Mouse (Mus musculus) kidney, postnatal 14 days (tissue): ENCODE measurements around the gene Rad51b.
A peak's percentile ranks its signal among the peaks of the same experiment; 100 is the strongest.

Source experiments
- DNase-seq: peaks from one replicate; pipeline ENCODE4 v3.0.0; 2022; ENCODE audit warnings: mixed read lengths

The Rad51b gene

DNA sequence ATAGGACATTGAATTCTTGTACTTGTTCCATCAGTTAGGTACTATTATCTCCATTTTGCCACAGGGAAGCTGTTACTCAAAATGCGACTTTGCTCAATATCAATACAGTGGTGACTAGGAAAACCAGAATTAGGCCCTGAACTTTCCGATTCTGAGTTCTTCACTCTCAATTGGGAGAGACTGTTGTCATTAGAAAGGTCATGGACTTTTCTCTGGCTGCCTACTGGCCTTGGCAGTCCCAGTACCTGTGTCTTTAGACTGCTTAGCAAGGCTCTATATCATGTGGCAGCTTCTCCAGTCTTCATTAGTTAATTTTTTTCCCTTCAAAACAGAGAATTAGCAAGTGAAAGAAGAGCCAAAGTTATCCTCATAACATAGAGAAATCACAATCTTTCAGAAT, 288.3 kb downstream of the Rad51b start:
- no peak for DNase-seq

DNA sequence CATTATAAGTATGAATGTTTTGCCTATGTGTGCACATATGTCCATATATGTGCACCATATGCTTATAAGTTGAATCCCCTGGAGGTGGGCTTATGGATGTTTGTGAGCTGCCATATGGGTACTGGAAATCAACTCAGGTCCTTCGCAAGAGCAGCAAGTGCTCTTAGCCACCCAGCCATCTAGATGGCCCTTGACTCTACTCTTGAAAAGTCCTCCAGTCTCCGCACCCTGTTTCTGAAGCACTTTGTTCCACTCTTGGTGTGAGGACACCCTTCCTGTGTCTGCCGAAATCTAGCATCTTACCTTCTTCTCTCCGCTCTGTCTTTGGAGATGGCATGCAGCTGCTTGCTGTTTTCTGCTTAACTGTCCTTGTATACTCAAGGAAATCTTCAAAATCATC, 291.7 kb downstream of the Rad51b start:
- DNase-seq: no peak

DNA sequence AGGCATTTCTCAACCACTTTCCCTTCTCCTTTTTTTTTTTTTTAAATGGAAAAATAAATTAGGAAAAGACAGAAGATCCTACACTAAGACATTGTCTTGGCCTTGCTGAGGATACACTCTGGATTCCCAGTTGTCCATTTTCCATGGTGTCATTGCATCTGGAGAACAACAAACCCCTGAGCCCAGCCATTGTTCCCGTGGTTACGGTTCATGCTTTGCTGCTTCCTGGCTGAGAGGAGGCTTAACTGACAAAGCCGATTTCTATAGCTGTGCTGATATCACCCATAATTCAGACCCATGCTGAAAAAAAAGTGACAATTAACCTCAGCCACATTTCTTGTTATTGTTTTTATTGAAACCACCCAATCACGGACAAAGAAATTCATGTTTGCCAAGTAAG, 295.1 kb downstream of the Rad51b start:
- DNase-seq: no peak

DNA sequence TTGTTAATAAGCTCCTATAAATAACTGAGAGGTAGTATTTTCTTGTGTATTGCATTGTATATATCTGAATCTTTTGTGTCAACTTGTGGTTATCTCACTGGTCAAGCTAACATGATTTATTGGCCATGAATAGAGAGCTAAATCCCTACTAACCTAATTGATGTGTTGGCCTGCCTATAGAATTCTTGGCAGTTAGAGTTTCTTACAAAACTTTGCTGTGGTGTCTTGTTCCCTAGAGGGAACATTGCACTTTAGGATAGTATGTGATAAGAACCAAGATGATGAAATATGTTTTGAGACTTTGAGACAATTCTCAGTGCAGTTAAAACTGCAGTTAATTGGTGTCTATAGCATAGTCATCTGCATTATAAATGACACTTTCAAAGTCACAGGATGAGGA, 299.8 kb downstream of the Rad51b start:
- DNase-seq: no peak

DNA sequence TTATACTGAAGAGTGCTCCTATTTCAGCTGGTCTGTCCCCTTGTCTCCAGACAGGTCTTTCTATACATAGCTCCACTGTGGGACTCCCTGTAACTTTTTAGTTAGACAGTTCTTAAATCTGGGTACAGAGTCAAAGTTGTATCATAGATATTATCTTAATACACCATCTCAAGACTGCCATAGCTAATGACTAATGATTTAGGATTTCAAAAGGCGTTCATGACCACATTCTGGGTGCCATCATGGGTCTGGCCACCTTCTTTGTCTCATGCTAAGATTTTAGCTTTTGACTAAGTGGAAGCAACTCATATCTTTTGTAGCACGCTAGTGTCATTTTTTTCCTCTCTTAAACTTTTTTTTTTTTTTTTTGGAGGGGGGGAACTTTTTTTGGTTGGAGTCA, 300.3 kb downstream of the Rad51b start:
- DNase-seq: no peak

DNA sequence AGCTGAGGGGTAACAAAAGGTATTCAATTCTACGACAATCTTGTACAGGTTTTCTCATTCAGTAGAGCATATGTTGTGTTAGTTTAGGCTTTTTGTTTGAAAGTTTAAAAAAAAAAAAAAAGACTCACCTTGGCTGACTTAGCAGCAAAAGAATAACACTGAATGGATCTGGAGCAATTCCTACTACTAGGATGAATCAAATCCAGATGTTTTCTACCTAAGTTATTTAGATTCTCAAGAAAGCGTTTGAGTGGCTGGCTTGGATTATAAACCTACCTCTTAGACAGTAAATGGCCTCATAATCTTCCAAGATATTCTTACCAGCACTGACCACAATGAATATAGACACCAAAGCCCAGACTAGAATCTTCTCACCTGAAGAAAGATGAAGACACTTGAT, 300.7 kb downstream of the Rad51b start:
- no peak for DNase-seq

DNA sequence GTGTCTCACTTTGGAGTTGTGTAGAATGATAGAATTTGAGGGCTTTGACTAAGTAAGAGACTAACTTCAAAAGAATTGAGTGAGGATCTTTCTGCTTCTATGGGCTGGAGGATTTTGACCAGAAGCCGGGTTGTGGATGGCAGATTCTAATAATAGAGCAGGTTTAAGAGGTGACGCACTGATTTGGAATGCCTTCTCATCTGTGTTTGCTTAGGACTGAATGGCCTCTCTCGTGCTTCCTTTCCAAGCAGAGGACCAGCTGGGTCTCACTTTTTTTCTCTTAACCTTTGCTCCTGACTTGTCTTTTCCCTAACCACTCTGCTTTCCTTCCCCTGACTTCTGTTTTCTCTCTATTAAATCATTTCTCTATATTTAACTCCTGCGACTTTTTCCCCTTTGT, 301.4 kb downstream of the Rad51b start:
- peak; percentile 40 for DNase-seq

DNA sequence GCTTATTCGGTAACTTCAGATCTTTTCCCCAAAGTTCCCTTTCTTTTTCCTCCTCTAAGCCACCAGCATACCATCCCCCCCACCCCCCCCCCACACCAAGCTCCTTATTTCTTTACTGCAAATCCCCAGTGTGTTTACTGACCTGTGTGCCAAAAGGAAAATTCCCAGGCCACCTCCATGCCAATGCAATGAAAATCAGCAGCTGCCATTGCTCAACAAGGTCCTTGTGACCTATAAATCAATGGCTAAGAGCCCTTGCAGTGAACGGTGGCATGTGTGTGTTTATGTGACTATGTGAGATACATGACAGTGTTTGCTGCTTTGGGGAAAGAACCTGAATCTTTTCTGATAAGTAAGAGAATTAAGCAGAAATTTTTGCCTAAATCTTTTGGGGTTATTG, 301.8 kb downstream of the Rad51b start:
- DNase-seq: peak; percentile 33

DNA sequence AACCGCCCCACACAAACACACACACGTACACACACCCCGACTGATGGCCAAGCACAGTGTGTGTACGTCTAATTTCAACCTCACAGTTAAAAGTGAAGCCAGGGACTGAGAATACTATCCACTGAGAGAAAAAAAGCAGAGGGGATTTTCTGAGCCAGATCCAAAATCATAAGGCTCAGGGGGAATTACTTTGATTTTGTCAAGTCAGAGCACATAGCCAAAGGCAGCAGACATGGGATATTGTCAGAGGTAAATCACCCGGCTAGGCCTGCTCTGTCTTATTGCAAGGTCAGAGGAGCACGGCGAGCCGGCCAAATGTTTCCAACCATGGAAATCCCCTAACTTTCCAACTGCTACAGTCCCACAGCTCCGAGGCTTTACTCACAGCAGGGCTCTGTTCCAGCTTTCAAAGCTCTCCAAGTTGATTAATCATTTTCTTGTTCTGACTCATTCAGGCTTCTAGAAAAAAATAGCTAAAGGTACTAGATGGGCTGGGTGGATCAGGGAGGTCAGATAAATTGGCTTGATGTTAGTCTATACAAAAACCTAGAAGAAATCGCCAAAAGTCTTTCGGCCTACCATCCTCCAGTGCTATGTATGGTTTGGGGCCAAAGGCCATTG, 303.2 kb downstream of the Rad51b start:
- DNase-seq: peak; percentile 92

DNA sequence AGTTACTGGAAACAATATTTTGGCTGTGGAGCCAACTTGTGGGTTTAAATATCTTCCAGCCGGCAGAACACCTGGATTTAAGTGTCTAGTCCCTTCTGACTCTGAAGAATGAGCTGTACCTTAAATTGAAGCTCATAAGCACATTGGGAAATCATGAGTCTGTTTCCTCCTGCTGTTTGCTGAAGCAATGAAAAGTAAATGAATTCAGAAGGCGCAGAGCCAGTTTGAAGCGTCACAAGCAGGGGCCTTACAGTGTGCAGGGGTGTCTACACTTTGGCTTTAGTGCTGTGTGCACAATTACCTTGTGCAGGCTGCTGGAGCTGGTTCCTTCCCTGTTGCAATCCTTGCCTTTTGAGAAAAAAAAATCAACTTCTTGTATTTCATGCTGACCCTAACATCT, 305.6 kb downstream of the Rad51b start:
- no peak for DNase-seq

DNA sequence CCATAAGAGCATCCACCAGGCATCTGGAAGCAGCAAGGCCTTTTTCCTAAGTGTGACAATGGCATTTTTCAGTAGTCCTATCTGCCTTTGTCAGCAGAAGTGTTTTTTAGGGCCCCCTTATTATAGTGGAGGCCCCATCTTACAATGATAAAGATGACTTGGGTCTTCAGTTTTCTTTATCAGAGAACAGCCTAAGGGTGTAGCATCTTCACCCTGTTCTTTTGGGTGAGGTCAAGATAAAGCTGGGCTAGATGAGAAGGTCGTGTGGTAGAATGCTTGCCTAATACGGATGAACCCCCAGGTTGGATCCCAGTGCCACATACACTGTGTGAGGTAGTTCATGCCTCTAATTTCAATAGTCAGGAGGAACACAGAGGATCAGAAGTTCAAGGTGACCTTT, 307.8 kb downstream of the Rad51b start:
- no peak for DNase-seq

DNA sequence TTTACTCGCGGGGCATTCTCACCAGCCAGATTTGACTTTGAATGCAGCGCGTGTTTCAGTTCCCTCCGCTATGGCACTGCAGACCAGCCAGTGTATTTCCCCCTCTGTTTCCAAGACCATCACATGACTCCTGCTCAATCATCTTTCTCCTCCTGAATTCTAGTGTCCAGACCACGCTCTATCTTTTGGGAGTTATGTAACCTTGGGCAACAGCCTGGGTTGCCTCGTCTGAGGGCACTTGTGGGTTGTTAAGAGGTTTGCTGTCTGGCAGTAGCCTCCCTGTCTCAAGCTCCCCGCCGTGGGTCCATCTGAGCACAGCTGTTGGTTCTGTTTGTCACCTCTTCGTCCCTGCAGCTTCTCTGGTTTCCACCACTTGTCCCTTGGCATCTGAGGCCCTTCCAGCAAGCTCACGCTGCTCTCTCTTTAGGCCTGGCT, 309.1 kb downstream of the Rad51b start:
- DNase-seq: no peak

DNA sequence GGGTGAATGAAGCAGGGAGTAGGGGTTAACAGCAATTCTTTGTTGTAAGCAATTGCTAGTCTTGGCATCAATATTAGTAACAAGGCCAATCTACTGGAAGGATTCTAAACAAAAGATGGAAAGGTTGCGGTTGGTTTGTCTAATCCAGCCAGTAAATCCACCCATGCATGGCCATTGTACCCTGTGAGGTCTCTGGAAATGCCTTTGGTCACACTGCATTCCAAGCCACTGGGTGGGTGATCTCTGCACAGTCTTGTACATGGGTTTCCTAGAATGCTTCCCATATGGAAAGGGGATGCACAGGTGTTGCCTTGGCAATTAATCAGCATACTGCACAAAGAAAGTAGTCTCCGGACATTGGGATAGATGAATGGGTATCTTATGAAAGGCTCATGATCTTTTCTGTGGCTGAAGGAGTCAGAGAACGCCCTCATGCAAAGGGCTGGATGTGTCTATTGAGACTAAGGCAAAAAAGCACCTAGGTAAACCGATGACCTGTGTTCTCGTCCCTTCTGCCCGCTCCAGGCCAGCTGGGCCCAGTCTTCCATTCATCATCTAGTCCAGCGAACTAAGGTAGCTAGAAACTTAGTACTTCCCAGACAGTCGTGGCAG, 312.4 kb downstream of the Rad51b start:
- no peak for DNase-seq

DNA sequence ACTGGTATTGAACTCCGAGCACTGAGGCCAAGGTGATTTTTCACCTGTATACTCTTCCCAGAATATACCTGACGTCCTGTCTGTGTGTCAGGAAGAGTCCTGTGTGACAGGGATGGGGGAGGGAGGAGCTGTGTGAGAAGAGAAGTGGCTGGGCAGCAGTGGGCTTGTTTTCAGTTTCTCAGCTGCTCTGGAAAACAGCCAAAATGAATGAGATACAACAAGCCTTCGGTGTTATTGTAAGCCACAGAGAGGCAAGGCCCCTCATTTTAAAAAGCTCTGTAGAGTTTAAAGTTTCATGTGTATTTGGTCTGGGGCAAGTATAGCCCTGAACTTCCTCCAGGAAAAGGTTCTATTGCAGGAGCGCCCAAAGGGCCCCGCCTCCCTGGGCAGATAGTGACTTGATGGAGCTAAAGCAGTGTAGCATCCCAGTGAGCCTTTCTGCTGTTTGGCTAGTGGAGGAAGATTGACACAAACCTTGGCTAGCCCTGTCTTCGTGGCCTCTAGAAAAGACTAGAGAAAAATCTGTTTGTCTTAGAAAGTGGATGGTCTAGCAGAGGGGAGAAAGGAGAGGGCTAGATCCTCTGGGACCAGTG, 313.5 kb downstream of the Rad51b start:
- no peak for DNase-seq

DNA sequence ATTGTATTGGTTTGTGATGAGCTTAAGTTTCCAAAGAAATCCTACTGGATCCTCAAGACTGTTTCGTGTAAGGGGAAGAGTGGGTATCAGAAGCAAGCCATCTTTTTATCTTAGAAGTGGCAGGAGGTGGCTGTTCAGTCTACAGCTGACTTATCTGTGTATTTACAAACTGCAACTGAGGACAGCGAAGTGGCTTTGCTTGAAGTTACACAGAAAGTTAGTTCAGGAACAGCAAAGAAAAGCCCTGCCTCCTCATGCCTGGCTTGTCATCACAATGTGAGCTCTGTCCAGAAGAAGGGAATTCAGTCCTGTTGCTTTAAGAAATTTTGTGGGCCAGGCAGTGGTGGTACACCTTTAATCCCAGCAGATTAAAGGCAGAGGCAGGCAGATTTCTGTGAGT, 314.6 kb downstream of the Rad51b start:
- no peak for DNase-seq

DNA sequence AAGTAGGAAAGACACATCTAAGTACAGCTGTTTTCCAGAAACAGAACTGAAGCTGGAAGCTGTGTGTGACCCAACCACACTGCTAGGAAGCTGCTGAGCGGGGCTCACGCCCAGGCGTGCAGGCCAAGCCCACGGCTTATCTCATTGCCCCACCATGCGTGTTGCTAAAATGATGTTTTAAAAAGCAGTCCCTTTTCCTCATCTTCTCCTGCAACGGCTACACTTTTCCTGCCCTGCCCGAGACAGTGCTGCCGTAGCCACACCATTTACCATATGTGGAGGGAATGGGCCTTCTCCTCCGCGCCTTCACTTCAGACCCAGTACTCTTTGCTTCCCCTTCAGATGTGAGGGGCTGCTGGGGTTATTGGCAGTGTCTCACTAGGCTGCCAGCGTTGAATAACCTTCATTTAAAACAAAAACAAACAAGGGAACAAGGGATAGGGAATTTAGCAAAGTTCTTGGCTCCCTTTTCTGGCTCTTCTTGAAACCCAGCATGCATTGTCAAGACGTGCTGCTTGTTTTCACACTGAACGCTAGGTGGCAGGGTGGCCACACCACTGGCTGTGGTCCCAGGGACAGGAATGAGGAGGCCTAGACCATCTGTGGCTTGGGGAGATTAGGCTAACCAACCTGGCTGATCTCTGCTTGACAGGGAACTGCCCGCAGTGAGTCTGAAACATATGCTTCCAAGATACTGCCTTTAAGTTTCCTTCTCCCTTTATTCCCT, 315.4 kb downstream of the Rad51b start:
- DNase-seq: peak; percentile 88

DNA sequence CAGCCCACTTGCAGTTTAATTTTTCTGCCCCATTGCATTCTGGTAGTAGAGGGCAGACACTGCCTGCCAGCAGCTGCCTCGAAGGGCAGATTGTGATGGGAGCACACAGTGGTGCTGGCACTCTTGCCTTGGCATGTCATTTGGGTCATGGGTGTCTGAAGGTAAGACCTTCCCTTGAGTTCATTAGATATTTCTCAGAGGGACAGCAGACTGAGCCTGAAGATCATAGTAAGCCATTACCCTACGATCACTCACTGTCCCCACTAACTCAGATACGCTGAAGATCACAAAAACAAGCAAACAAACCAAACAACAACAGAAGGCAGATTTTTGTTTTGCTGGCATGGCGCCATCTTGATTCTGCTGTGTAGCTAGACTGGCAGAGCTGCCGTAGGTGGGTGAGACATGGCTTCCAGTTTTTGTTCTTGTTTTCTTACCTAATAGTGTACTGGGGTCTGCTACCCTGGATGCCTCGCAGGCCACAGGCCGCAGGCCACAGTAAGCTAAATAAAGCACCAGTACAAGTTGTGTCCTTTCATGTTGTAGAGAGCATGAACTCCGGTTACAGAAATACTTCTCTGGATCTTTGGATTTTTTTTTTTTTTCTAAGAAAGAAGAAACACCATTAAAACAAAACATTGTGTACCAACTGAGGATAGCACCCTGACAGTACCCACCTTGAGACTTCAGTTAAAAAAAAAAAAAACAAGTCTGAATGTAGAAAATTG, 316.1 kb downstream of the Rad51b start:
- DNase-seq: peak; percentile 35

DNA sequence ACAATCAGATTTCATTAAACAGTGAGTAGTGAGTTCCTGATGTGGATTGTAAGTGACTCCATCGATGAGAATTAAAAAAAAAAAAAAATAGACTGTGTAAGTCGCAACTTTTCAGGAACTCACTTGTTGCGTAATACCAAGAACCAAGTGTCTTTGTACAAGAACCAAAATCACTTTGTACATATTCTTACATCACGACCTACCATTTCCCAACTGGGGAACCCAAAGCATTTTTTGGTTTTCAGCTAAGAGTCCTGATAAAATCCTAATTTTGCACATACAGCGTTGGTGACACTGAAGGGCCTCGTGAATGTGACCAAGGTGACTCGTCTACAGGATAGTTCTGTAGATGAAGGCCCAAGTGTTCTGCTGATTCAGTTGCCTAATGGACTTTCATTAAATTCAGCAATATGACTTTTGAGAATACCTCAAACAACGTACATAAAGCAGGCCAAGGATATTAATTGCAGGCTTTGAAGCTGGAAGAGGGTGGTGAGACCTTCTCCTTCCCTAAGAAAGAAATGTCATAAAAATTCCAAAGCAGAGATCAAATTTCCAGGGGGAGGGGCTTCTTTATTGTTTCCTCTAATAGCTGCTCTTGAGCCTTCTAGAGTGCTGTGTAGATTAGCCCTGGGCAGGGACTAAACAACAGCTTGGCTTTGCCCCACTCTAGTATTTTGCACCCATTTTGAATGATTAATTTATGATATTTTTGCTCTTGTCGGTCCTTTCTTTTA, 316.9 kb downstream of the Rad51b start:
- no peak for DNase-seq

DNA sequence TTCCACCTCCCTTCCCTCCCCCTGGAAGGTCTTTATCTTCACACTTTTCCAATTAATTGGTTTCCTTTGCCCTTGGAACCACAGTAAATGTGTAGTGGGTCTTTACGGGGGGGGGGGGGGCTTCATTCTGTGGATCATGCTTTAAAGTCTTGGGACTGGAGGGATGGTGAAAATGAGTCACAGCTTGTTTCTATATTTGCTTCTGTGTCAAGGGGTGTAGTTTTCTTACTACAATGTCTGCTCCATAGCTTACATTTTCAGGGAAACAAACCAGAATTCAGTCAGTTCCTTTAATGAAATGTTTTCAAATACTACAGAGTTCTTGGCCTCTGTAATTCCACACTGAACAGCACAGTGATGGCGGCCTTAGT, 317.5 kb downstream of the Rad51b start:
- DNase-seq: no peak

DNA sequence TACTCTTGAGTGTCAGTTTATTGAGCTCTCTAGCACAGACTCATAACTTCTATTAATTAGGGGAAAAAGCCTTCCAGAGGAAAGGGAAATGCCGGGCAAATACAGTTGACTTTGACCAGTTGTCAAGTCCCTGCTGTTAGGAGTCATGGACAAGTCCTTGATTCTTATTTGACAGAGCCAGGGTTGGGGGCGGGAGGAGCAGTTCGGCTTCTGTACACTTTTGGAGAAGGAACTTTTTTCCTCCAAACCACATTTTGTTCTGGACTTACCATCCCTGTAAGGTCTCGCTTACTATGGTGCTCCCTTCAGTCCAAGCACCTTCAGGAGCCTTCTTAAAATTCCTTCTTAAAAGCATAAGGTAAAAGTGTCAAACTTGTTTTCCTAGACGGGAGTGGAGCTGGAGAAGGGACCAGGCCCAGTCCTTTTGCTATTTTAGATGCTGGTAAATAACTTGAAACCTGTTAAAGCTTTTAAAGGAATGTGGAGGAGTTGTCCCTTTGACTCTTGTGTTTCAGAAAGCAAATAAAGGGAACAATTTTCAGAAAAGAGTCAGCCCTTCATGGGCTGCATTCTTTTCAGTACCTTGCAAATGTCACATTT, 318.7 kb downstream of the Rad51b start:
- DNase-seq: no peak

DNA sequence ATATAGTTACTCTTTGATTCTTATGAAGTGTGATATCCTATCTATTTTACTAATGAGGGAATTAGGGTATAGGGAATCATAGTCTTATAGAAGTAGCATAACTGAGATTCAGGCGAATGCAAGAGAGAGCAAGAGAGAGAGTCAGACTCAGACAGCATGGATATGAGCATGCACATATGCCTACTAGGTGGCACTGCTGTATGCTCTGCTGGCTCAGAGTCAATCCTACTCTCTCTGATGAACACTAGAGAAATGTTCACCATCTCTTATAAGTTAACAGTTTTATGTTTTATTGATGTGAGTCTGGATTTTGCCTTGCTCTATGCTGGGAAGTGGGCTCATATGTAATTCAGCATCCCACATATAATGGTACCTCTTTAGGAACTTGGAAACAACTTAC, 321.9 kb downstream of the Rad51b start:
- DNase-seq: no peak

DNA sequence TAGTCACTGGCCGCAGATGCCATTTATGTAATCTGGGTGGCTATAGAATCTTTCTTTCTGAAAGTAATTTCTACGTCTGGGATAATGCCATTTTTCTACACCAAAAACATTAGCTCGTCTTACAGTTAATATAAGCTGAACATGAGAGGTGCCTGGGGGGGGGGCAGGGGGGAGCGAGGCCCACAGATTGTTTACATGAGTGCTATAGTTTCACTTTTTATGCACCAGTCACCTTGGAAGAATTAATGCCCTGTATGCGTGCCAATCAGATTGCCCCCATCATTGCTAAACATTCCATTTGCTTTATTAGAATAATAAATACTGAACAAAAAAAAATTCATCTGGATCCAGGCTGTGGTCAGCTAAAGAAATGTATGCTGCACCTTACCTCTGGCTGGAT, 323.6 kb downstream of the Rad51b start:
- no peak for DNase-seq
